Mouse (Mus musculus) liver, embryonic 15.5 days (tissue): ENCODE data around the gene Ins1. TPM values are rescaled to one million over a fixed set of nuclear protein-coding genes. Genes with fewer than 3 reads are reported as not detected.

ENCODE experiments used
- ATAC-seq: fragments of 200-750 bp; cut with Nextera tagmentation; 2 replicates; pipeline ENCODE4 v1.8.0; 2017; ENCODE audit warnings: moderate number of reproducible peaks, mild to moderate bottlenecking, moderate library complexity; ENCODE audit not compliant: insufficient read depth
- H3K27ac ChIP-seq: fragments of 300-500 bp; sonication (generic); replicated peaks from 2 replicates; pipeline ENCODE4 v1.5.1; 2015; ENCODE audit warnings: mild to moderate bottlenecking, inconsistent platforms
- H3K27me3 ChIP-seq: fragments of 300-500 bp; sonication (generic); 2 replicates; pipeline ENCODE4 v1.6.1; 2015; ENCODE audit warnings: mild to moderate bottlenecking, inconsistent platforms
- H3K36me3 ChIP-seq: fragments of 300-500 bp; sonication (generic); replicated peaks from 2 replicates; pipeline ENCODE4 v1.6.1; 2015; ENCODE audit warnings: moderate library complexity, mild to moderate bottlenecking, inconsistent platforms
- H3K4me1 ChIP-seq: fragments of 300-500 bp; sonication (generic); replicated peaks from 2 replicates; pipeline ENCODE4 v1.6.1; 2015; ENCODE audit warnings: inconsistent platforms
- H3K4me2 ChIP-seq: fragments of 300-500 bp; sonication (generic); 2 replicates; pipeline ENCODE4 v1.6.1; 2015; ENCODE audit warnings: moderate library complexity, mild to moderate bottlenecking, inconsistent platforms
- H3K4me3 ChIP-seq: fragments of 300-500 bp; sonication (generic); replicated peaks from 2 replicates; pipeline ENCODE4 v1.5.1; 2015; ENCODE audit warnings: mild to moderate bottlenecking, inconsistent platforms
- H3K9ac ChIP-seq: fragments of 300-500 bp; sonication (generic); 2 replicates; pipeline ENCODE4 v1.6.1; 2015; ENCODE audit warnings: moderate library complexity, mild to moderate bottlenecking, inconsistent platforms
- H3K9me3 ChIP-seq: fragments of 300-500 bp; sonication (generic); replicated peaks from 2 replicates; pipeline ENCODE4 v1.6.1; 2016; ENCODE audit warnings: inconsistent platforms
- polyA plus RNA-seq: library from polyadenylated mRNA; unstranded; fragments of >200 nt; fragmentation: Nextera tagmentation; extraction: Ambion mirVana; gene quantifications from 2 replicates; pipeline ENCODE4 v1.2.1, GENCODE M21; 2015

Gene Ins1
- 0.15 and 0.40 TPM in 2 replicates for polyA plus RNA-seq

GRCm38 (mm10) chr19:52263997-52264396 is at the start of gene Ins1:
TSS of gene Ins1 (plus strand) at chr19:52264297.
- no peak within 1 kb of the TSS for H3K27ac ChIP-seq
- H3K4me1 ChIP-seq = no peaks in the 10 kb centered on the region
- H3K36me3 ChIP-seq = no peaks in the 10 kb centered on the region
- H3K27me3 ChIP-seq = no peaks in the 10 kb centered on the region
- H3K4me3 ChIP-seq = no peak within 1 kb of the TSS
- no peak within 1 kb of the TSS for H3K9ac ChIP-seq
- no peak for ATAC-seq
- H3K9me3 ChIP-seq = no peaks in the 10 kb centered on the region
- no peak within 1 kb of the TSS for H3K4me2 ChIP-seq
